Mouse (Mus musculus) kidney, embryonic 14.5 days (tissue): ENCODE data around the gene Cldn6. TPM values are rescaled to one million over a fixed set of nuclear protein-coding genes. Genes with fewer than 3 reads are reported as not detected.

Experiments used
- ATAC-seq: fragments of 200-750 bp; cut with Nextera tagmentation; 2 replicates; pipeline ENCODE4 v1.8.0; 2017; ENCODE audit warnings: moderate number of reproducible peaks, mild to moderate bottlenecking, moderate TSS enrichment, moderate library complexity; ENCODE audit not compliant: low FRiP score, low TSS enrichment
- H3K27ac ChIP-seq: fragments of 300-500 bp; sonication (generic); 2 replicates; pipeline ENCODE4 v1.5.1; 2014; ENCODE audit warnings: low read depth, mild to moderate bottlenecking, low read length, moderate library complexity, mixed read lengths
- H3K27me3 ChIP-seq: fragments of 300-500 bp; sonication (generic); 2 replicates; pipeline ENCODE4 v1.6.1; 2014; ENCODE audit warnings: mild to moderate bottlenecking, low read length; ENCODE audit not compliant: control insufficient read depth, insufficient read depth
- H3K36me3 ChIP-seq: fragments of 300-500 bp; sonication (generic); 2 replicates; pipeline ENCODE4 v1.6.1; 2014; ENCODE audit warnings: low read length, mixed read lengths; ENCODE audit not compliant: control insufficient read depth, insufficient read depth
- H3K4me1 ChIP-seq: fragments of 300-500 bp; sonication (generic); 2 replicates; pipeline ENCODE4 v1.6.1; 2014; ENCODE audit warnings: low read length, mixed read lengths; ENCODE audit not compliant: control insufficient read depth, insufficient read depth
- H3K4me2 ChIP-seq: fragments of 300-500 bp; sonication (generic); replicated peaks from 2 replicates; pipeline ENCODE4 v1.6.1; 2014; ENCODE audit warnings: low read depth, mild to moderate bottlenecking, low read length
- H3K4me3 ChIP-seq: fragments of 300-500 bp; sonication (generic); 2 replicates; pipeline ENCODE4 v1.5.1; 2014; ENCODE audit warnings: mild to moderate bottlenecking, low read length
- H3K9ac ChIP-seq: fragments of 300-500 bp; sonication (generic); 2 replicates; pipeline ENCODE4 v1.6.1; 2014; ENCODE audit warnings: low read depth, mild to moderate bottlenecking, low read length, moderate library complexity
- H3K9me3 ChIP-seq: fragments of 300-500 bp; sonication (generic); 2 replicates; pipeline ENCODE4 v1.6.1; 2016; ENCODE audit warnings: low read length; ENCODE audit not compliant: control insufficient read depth
- WGBS: fragments of 180-500 bp; shearing (Covaris S2); extraction: QIAGEN DNeasy Blood & Tissue Kit; methylation state at CpG from one replicate; pipeline ENCODE4 v1.1.7; 2014; 5-methylcytosine and 5-hydroxymethylcytosine counted together
- polyA plus RNA-seq: library from polyadenylated mRNA; unstranded; fragments of >200 nt; fragmentation: Nextera tagmentation; extraction: Ambion mirVana; gene quantifications from 2 replicates; pipeline ENCODE4 v1.2.1, GENCODE M21; 2014

The Cldn6 gene
- polyA plus RNA-seq, 1 experiment from 2014 or later: 181 TPM

DNA sequence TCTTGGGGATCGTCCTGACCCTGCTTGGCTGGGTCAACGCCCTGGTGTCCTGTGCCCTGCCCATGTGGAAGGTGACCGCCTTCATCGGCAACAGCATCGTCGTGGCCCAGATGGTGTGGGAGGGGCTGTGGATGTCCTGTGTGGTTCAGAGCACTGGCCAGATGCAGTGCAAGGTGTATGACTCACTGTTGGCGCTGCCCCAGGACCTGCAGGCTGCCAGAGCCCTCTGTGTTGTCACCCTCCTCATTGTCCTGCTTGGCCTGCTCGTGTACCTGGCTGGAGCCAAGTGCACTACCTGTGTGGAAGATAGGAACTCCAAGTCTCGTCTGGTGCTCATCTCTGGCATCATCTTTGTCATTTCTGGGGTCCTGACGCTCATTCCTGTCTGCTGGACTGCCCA, 2.0 kb downstream of the Cldn6 start:
- H3K4me2 ChIP-seq: peak overlapping the region; percentile 56
- no peaks in the 10 kb centered on the region for H3K9me3 ChIP-seq
- H3K27me3 ChIP-seq: peaks cover 27% of the 10 kb centered on the region
- H3K36me3 ChIP-seq: no peaks in the 10 kb centered on the region
- ATAC-seq: no peak
- H3K4me1 ChIP-seq: peaks cover 36% of the 10 kb centered on the region; the same call in 1 of the 2 replicates
- 58% methylated on average over 10 of the region's 10 CpGs for WGBS
- H3K4me3 ChIP-seq: peak overlapping the region; percentile 41; the same call in 1 of the 2 replicates
- H3K27ac ChIP-seq: no peak overlapping the region
- H3K9ac ChIP-seq: no peak overlapping the region

GRCm38 (mm10) chr17:23682092-23682491, 3.0 kb downstream of the Cldn6 start:
- H3K4me3 ChIP-seq: peak overlapping the region; percentile 31
- 23% methylated on average over 4 of the region's 4 CpGs for WGBS
- peaks cover 27% of the 10 kb centered on the region for H3K27me3 ChIP-seq
- no peak overlapping the region for H3K27ac ChIP-seq
- peaks cover 30% of the 10 kb centered on the region; the same call in 1 of the 2 replicates for H3K4me1 ChIP-seq
- H3K9me3 ChIP-seq: no peaks in the 10 kb centered on the region
- H3K36me3 ChIP-seq: no peaks in the 10 kb centered on the region
- H3K9ac ChIP-seq: 0 out of 2 replicates have a peak overlapping the region, but pooled peaks have one; percentile 18
- ATAC-seq: no peak
- H3K4me2 ChIP-seq: peak overlapping the region; percentile 56

GRCm38 (mm10) chr17:23682530-23682929, 3.5 kb downstream of the Cldn6 start:
- peaks cover 28% of the 10 kb centered on the region; the same call in 1 of the 2 replicates for H3K4me1 ChIP-seq
- peaks cover 27% of the 10 kb centered on the region for H3K27me3 ChIP-seq
- H3K9me3 ChIP-seq: no peaks in the 10 kb centered on the region
- no peak for ATAC-seq
- H3K9ac ChIP-seq: peak overlapping the region; percentile 64
- H3K36me3 ChIP-seq: no peaks in the 10 kb centered on the region
- 47% methylated on average over 3 of the region's 3 CpGs for WGBS
- H3K27ac ChIP-seq: no peak overlapping the region
- peak overlapping the region; percentile 56 for H3K4me2 ChIP-seq
- H3K4me3 ChIP-seq: peak overlapping the region; percentile 31

- no peaks in the 10 kb centered on the region for H3K36me3 ChIP-seq
- H3K9ac ChIP-seq: peak overlapping the region; percentile 64
- H3K4me3 ChIP-seq: peak overlapping the region; percentile 31
- H3K9me3 ChIP-seq: no peaks in the 10 kb centered on the region
- H3K27ac ChIP-seq: peak overlapping the region; percentile 78
- H3K4me2 ChIP-seq: peak overlapping the region; percentile 56
- ATAC-seq: 0 out of 2 replicates have a peak, but pooled peaks have one; percentile 1
- peaks cover 27% of the 10 kb centered on the region for H3K27me3 ChIP-seq
- peaks cover 24% of the 10 kb centered on the region; the same call in 1 of the 2 replicates for H3K4me1 ChIP-seq
- WGBS: 6% methylated on average over 15 of the region's 15 CpGs
Observed at GRCm38 (mm10) chr17:23683226-23683625, 4.2 kb downstream of the Cldn6 start.

DNA sequence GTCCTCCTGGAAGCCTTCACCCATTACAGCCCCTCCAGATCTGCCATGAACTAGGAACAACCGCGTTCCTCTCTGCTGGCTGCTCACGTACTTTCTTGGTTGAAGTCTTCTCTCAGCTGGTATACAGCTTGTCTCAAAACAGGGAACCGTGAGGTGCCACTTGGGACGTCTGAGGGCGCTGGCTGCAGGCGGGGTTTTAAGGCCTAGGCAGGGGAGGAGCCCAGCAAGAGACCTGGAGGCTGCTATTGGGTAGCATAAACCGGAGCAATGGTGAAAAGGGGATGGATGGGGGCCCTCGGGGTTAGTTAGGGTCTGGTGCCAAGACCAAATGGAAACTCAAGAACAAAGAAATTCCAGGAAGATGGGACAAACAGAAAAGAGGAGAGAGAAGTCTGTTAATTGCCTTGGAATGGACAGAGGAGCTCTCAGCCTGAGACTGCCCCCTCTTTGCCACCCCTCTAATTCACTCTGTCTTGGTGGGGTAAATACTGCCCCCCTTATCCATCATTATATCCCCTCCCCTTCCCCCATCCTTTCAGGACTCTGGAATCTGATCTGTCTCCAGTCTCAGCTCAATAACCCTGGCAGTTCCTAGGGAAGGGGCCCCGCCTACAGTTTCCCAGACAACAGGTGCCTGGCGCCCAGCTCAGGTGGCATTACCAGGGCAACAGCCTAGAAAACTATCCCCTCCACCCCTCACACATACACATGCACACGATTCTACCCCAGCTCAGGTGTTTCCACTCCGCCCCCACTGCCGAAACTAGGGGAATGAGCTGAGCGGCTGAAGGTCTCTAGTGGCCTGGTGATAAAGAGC, 5.0 kb downstream of the Cldn6 start, which contains the start of gene Cldn9:
TSS of gene Cldn9 (minus strand) at position 171 of the 817 bp plus-strand sequence.
- Histone ChIP-seq H3K36me3 (no peaks in the 10 kb centered on the region), H3K9ac (peak within 1 kb of the TSS; percentile 64), H3K4me1 (peaks cover 24% of the 10 kb centered on the region; the same call in 1 of the 2 replicates), H3K4me2 (peak within 1 kb of the TSS; percentile 56), H3K9me3 (no peaks in the 10 kb centered on the region), H3K27ac (peak within 1 kb of the TSS; percentile 78), H3K27me3 (peaks cover 25% of the 10 kb centered on the region), H3K4me3 (peak within 1 kb of the TSS; percentile 31)
- 7% methylated on average over 15 of the region's 15 CpGs for WGBS
- ATAC-seq: peak; percentile 94

GRCm38 (mm10) chr17:23694491-23694890, 15.4 kb downstream of the Cldn6 start:
- no peak for ATAC-seq
- 32% methylated on average over 1 of the region's 1 CpGs for WGBS
- Histone ChIP-seq H3K4me1 (peaks cover 13% of the 10 kb centered on the region), H3K4me2 (no peak overlapping the region), H3K4me3 (no peak overlapping the region), H3K27ac (peak overlapping the region; percentile 1; the same call in 1 of the 2 replicates), H3K36me3 (no peaks in the 10 kb centered on the region), H3K9ac (no peak overlapping the region), H3K9me3 (no peaks in the 10 kb centered on the region), H3K27me3 (peaks cover 12% of the 10 kb centered on the region)

- Histone ChIP-seq H3K36me3 (no peaks in the 10 kb centered on the region), H3K4me3 (no peak overlapping the region), H3K4me1 (peaks cover 13% of the 10 kb centered on the region), H3K9ac (no peak overlapping the region), H3K27ac (peak overlapping the region; percentile 69), H3K27me3 (peaks cover 17% of the 10 kb centered on the region), H3K4me2 (no peak overlapping the region), H3K9me3 (no peaks in the 10 kb centered on the region)
- 4% methylated on average over 3 of the region's 3 CpGs for WGBS
- peak; percentile 70 for ATAC-seq
Observed at GRCm38 (mm10) chr17:23695801-23696200, 16.8 kb downstream of the Cldn6 start.

DNA sequence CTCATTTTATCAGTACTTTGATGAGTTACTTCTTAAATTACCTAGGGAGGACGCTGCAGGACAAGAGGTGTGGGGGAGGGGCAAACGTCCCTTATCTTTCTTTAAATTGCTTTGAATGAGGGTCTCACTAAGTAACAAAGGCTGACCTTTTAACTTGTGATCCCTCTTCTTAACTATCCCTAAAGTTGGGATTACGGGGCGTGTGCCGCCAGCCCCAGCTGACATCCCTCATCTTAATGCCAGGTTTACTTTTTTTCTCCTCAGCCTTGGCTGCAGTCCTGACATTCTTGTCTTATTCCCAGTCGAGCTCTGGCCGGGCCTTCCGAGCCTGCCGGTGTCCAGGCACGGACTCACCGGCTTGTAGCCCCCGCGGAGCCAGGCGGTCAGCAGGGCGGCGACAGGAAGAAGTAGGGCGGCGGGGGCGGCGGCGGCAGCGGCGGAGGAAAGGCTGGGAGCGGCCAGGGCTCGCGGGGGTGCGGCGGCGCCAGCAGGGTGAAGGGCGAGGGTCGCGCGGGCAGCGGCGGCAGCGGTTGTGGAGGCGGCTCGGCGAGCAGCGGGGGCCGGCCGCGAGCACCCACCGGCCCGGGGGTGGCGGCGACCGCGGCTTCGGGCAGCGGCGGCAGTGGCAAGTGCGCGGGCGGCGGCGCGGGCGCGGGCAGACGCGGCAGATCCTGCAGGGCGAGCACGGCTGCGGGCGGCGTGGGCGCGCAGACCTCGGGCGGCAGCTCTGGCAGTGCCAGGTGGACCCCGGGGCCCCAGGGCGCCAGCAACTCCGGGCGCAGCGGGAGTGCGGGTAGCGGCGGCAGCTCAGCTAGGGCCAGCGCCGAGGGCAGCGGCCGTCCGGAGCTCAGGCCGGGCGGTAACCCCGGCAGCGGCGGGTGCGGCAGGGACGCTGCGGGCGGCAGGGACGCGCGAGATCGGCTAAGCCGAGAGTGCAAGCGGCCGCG, 20.4 kb downstream of the Cldn6 start:
- Histone ChIP-seq H3K4me1 (peaks cover 12% of the 10 kb centered on the region), H3K9ac (peak overlapping the region; percentile 63), H3K4me2 (peak overlapping the region; percentile 100), H3K27me3 (peaks cover 20% of the 10 kb centered on the region), H3K36me3 (no peaks in the 10 kb centered on the region), H3K4me3 (peak overlapping the region; percentile 70), H3K27ac (no peak overlapping the region), H3K9me3 (no peaks in the 10 kb centered on the region)
- peak; percentile 41 for ATAC-seq
- under 1% methylated on average over 56 of the region's 101 CpGs for WGBS
